Mouse (Mus musculus): ENCODE measurements at regions not wholly inside any gene's neighbourhood (a gene's known extent, or its start where the extent isn't known, plus 50 kb on each side); places are given as distances from the start of the nearest gene placed in this dataset.

DNA sequence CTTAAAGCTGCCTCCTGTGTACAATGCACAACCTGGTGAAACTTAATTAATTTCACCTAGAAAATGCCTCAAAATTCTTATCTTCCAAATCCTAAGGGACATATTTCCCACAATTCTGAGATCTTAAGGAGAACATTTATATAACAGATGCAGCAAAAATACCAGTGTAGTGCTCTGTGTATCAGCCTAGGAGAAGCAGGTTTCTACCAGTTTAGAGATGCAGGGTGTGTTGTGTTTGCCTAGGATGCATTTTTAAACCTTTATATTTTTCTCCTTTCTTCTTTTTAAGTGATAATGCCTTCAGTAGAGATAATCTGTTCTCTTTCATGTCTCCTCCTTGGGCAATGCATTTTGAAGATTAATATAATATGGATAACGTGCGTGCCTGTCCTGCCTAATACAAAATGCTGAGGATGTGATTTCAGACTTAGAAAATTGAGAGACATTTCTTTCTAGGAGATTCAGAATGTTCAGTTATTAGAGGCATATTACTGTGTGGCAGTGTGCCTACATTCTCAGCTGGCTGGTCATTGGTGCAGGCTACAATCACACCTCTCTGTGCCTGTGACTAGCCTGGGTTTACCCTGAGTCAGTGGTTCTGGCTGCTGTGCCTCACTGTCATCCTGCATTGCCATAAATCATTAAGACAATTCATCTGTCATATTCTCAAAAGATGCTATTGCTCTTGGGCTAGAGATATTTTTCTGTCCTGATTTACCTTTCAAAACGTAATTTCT lies 1268.1 kb downstream of the Hace1 start:
- H3K36me3 ChIP-seq, result no peaks in the 10 kb centered on the region
- H3K4me1 ChIP-seq, result no peaks in the 10 kb centered on the region
- H3K9me3 ChIP-seq, result no peaks in the 10 kb centered on the region
- no peaks in the 10 kb centered on the region for H3K27me3 ChIP-seq (ENCODE audit: insufficient read depth, poor library complexity, severe bottlenecking)
- H3K4me3 ChIP-seq, result no peak overlapping the region
- H3K27ac ChIP-seq, result no peak overlapping the region
- no peak for DNase-seq (ENCODE audit: low spot score)
- WGBS, result 76% methylated on average over 3 of the region's 3 CpGs

All from heart, embryonic 10.5 days (tissue).